Mouse (Mus musculus): ENCODE data around the gene Trim69. TPM values are rescaled to one million over a fixed set of nuclear protein-coding genes. Genes with fewer than 3 reads are reported as not detected.

Trim69 gene
- polyA plus RNA-seq, 1 experiment from 2014 or later: not detected

GRCm38 (mm10) chr2:122153681-122154365 is 6.7 kb upstream of the Trim69 start:
- no peaks in the 10 kb centered on the region for H3K9me3 ChIP-seq
- H3K4me3 ChIP-seq (replicated peaks): no peak overlapping the region
- H3K27ac ChIP-seq: no peak overlapping the region
- no peaks in the 10 kb centered on the region; the same call in 1 of the 2 replicates for H3K4me1 ChIP-seq (replicated peaks)
- no peak for ATAC-seq (ENCODE audit: insufficient number of reproducible peaks, insufficient read depth, low FRiP score, low TSS enrichment, low read depth)
- peaks cover 20% of the 10 kb centered on the region; the same call in 1 of the 2 replicates for H3K36me3 ChIP-seq
- no peaks in the 10 kb centered on the region for H3K27me3 ChIP-seq
- no peak overlapping the region for H3K9ac ChIP-seq (replicated peaks)
- no peak overlapping the region for H3K4me2 ChIP-seq
- WGBS: 85% methylated on average over 7 of the region's 7 CpGs

GRCm38 (mm10) chr2:122154479-122154878 is 6.0 kb upstream of the Trim69 start:
- H3K27ac ChIP-seq: no peak overlapping the region
- WGBS: 94% methylated on average over 2 of the region's 2 CpGs
- no peak overlapping the region for H3K9ac ChIP-seq (replicated peaks)
- no peak overlapping the region for H3K4me2 ChIP-seq
- no peaks in the 10 kb centered on the region for H3K4me1 ChIP-seq (replicated peaks)
- no peaks in the 10 kb centered on the region for H3K27me3 ChIP-seq
- no peak overlapping the region for H3K4me3 ChIP-seq (replicated peaks)
- H3K9me3 ChIP-seq: no peaks in the 10 kb centered on the region
- H3K36me3 ChIP-seq: peaks cover 20% of the 10 kb centered on the region; the same call in 1 of the 2 replicates
- no peak for ATAC-seq (ENCODE audit: insufficient number of reproducible peaks, insufficient read depth, low FRiP score, low TSS enrichment, low read depth)

- H3K36me3 ChIP-seq: peaks cover 20% of the 10 kb centered on the region; the same call in 1 of the 2 replicates
- no peak for ATAC-seq (ENCODE audit: insufficient number of reproducible peaks, insufficient read depth, low FRiP score, low TSS enrichment, low read depth)
- 78% methylated on average over 2 of the region's 2 CpGs for WGBS
- H3K4me1 ChIP-seq (replicated peaks): no peaks in the 10 kb centered on the region
- H3K4me3 ChIP-seq (replicated peaks): no peak overlapping the region
- H3K9ac ChIP-seq (replicated peaks): no peak overlapping the region
- no peak overlapping the region for H3K4me2 ChIP-seq
- no peaks in the 10 kb centered on the region for H3K27me3 ChIP-seq
- H3K27ac ChIP-seq: no peak overlapping the region
- no peaks in the 10 kb centered on the region for H3K9me3 ChIP-seq
These were observed 5.2 kb upstream of the Trim69 start for GRCm38 (mm10) chr2:122155292-122155691.

- ATAC-seq (ENCODE audit: insufficient number of reproducible peaks, insufficient read depth, low FRiP score, low TSS enrichment, low read depth): no peak
- H3K9me3 ChIP-seq: no peaks in the 10 kb centered on the region
- H3K36me3 ChIP-seq: peaks cover 17% of the 10 kb centered on the region; the same call in 1 of the 2 replicates
- no peaks in the 10 kb centered on the region for H3K4me1 ChIP-seq (replicated peaks)
- H3K27me3 ChIP-seq: no peaks in the 10 kb centered on the region
- H3K4me3 ChIP-seq (replicated peaks): no peak overlapping the region
- no peak overlapping the region for H3K27ac ChIP-seq
- no peak overlapping the region for H3K4me2 ChIP-seq
- no peak overlapping the region for H3K9ac ChIP-seq (replicated peaks)
- 95% methylated on average over 4 of the region's 4 CpGs for WGBS
These were observed 4.3 kb upstream of the Trim69 start for GRCm38 (mm10) chr2:122156051-122156700.

- no peaks in the 10 kb centered on the region for H3K27me3 ChIP-seq
- H3K9me3 ChIP-seq: no peaks in the 10 kb centered on the region
- no peak overlapping the region for H3K4me3 ChIP-seq (replicated peaks)
- H3K27ac ChIP-seq: no peak overlapping the region
- H3K36me3 ChIP-seq: peaks cover 9% of the 10 kb centered on the region; the same call in 1 of the 2 replicates
- no peak for ATAC-seq (ENCODE audit: insufficient number of reproducible peaks, insufficient read depth, low FRiP score, low TSS enrichment, low read depth)
- H3K4me1 ChIP-seq (replicated peaks): 0 out of 2 replicates have a peak, but pooled peaks cover 2% of the 10 kb centered on the region
- H3K9ac ChIP-seq (replicated peaks): no peak overlapping the region
- no peak overlapping the region for H3K4me2 ChIP-seq
These were observed 2.9 kb upstream of the Trim69 start for GRCm38 (mm10) chr2:122157561-122157960.

- Histone ChIP-seq H3K27ac (no peak overlapping the region), H3K27me3 (no peaks in the 10 kb centered on the region), H3K9me3 (no peaks in the 10 kb centered on the region), H3K4me1 (replicated peaks) (0 out of 2 replicates have a peak, but pooled peaks cover 2% of the 10 kb centered on the region), H3K9ac (replicated peaks) (no peak overlapping the region), H3K4me3 (replicated peaks) (no peak overlapping the region), H3K4me2 (no peak overlapping the region), H3K36me3 (peaks cover 9% of the 10 kb centered on the region; the same call in 1 of the 2 replicates)
- ATAC-seq (ENCODE audit: insufficient number of reproducible peaks, insufficient read depth, low FRiP score, low TSS enrichment, low read depth): no peak
- 65% methylated on average over 6 of the region's 6 CpGs for WGBS
These were observed 2.1 kb upstream of the Trim69 start for GRCm38 (mm10) chr2:122158362-122158802.

- no peak overlapping the region for H3K4me3 ChIP-seq (replicated peaks)
- no peak for ATAC-seq (ENCODE audit: insufficient number of reproducible peaks, insufficient read depth, low FRiP score, low TSS enrichment, low read depth)
- H3K4me1 ChIP-seq (replicated peaks): peaks cover 10% of the 10 kb centered on the region; the same call in 1 of the 2 replicates
- no peaks in the 10 kb centered on the region for H3K27me3 ChIP-seq
- no peaks in the 10 kb centered on the region for H3K9me3 ChIP-seq
- H3K9ac ChIP-seq (replicated peaks): no peak overlapping the region
- H3K4me2 ChIP-seq: no peak overlapping the region
- no peak overlapping the region for H3K27ac ChIP-seq
- peaks cover 4% of the 10 kb centered on the region; the same call in 1 of the 2 replicates for H3K36me3 ChIP-seq
- WGBS: 81% methylated on average over 6 of the region's 6 CpGs
These were observed 833 bp upstream of the Trim69 start for GRCm38 (mm10) chr2:122159667-122160066.

GRCm38 (mm10) chr2:122161542-122161941 is 1.0 kb downstream of the Trim69 start:
- Histone ChIP-seq H3K27me3 (no peaks in the 10 kb centered on the region), H3K4me1 (replicated peaks) (peaks cover 10% of the 10 kb centered on the region; the same call in 1 of the 2 replicates), H3K9me3 (no peaks in the 10 kb centered on the region), H3K4me2 (no peak overlapping the region), H3K36me3 (no peaks in the 10 kb centered on the region), H3K9ac (replicated peaks) (no peak overlapping the region), H3K4me3 (replicated peaks) (no peak overlapping the region), H3K27ac (no peak overlapping the region)
- no peak for ATAC-seq (ENCODE audit: insufficient number of reproducible peaks, insufficient read depth, low FRiP score, low TSS enrichment, low read depth)
- 50% methylated on average over 4 of the region's 4 CpGs for WGBS

GRCm38 (mm10) chr2:122162529-122162928 is 2.0 kb downstream of the Trim69 start:
- no peak for ATAC-seq (ENCODE audit: insufficient number of reproducible peaks, insufficient read depth, low FRiP score, low TSS enrichment, low read depth)
- 90% methylated on average over 2 of the region's 2 CpGs for WGBS

GRCm38 (mm10) chr2:122163430-122164195 is 3.1 kb downstream of the Trim69 start:
- H3K36me3 ChIP-seq: no peaks in the 10 kb centered on the region
- peaks cover 10% of the 10 kb centered on the region; the same call in 1 of the 2 replicates for H3K4me1 ChIP-seq (replicated peaks)
- no peak overlapping the region for H3K9ac ChIP-seq (replicated peaks)
- WGBS: 68% methylated on average over 13 of the region's 13 CpGs
- H3K4me2 ChIP-seq: no peak overlapping the region
- H3K4me3 ChIP-seq (replicated peaks): no peak overlapping the region
- ATAC-seq (ENCODE audit: insufficient number of reproducible peaks, insufficient read depth, low FRiP score, low TSS enrichment, low read depth): no peak
- no peak overlapping the region; the same call in 1 of the 2 replicates for H3K27ac ChIP-seq
- H3K9me3 ChIP-seq: no peaks in the 10 kb centered on the region
- H3K27me3 ChIP-seq: no peaks in the 10 kb centered on the region

More at GRCm38 (mm10) chr2:122162529-122162928, 2.0 kb downstream of the Trim69 start:
- Histone ChIP-seq H3K27ac (no peak overlapping the region), H3K4me2 (no peak overlapping the region), H3K4me3 (replicated peaks) (no peak overlapping the region), H3K4me1 (replicated peaks) (peaks cover 10% of the 10 kb centered on the region; the same call in 1 of the 2 replicates), H3K9ac (replicated peaks) (no peak overlapping the region), H3K36me3 (no peaks in the 10 kb centered on the region), H3K27me3 (no peaks in the 10 kb centered on the region), H3K9me3 (no peaks in the 10 kb centered on the region)

GRCm38 (mm10) chr2:122164293-122164692 is 3.8 kb downstream of the Trim69 start:
- ATAC-seq (ENCODE audit: insufficient number of reproducible peaks, insufficient read depth, low FRiP score, low TSS enrichment, low read depth): no peak
- no peak overlapping the region for H3K9ac ChIP-seq (replicated peaks)
- no peaks in the 10 kb centered on the region for H3K27me3 ChIP-seq
- H3K4me3 ChIP-seq (replicated peaks): no peak overlapping the region
- no peaks in the 10 kb centered on the region for H3K9me3 ChIP-seq
- no peak overlapping the region for H3K4me2 ChIP-seq
- H3K36me3 ChIP-seq: no peaks in the 10 kb centered on the region
- WGBS: 82% methylated on average over 11 of the region's 11 CpGs
- H3K27ac ChIP-seq: no peak overlapping the region; the same call in 1 of the 2 replicates
- H3K4me1 ChIP-seq (replicated peaks): peaks cover 10% of the 10 kb centered on the region; the same call in 1 of the 2 replicates

All from limb, embryonic 12.5 days (tissue).